Mouse (Mus musculus) C2C12 (cell line): ENCODE results near the gene Tbc1d10c. TPM values are rescaled to one million over a fixed set of nuclear protein-coding genes. Genes with fewer than 3 reads are reported as not detected.

Experiments used
- H3K27me3 ChIP-seq: one replicate; pipeline ENCODE4 v1.6.1; 2011; ENCODE audit not compliant: control insufficient read depth, insufficient read depth, insufficient read length
- H3K36me3 ChIP-seq: one replicate; pipeline ENCODE4 v1.6.1; 2011; ENCODE audit not compliant: control insufficient read depth, insufficient read depth
- H3K4me3 ChIP-seq: one replicate; pipeline ENCODE4 v1.5.1; 2011; ENCODE audit warnings: mild to moderate bottlenecking, control low read depth; ENCODE audit not compliant: poor library complexity, insufficient read depth, severe bottlenecking
- H3K79me2 ChIP-seq: one replicate; pipeline ENCODE4 v1.6.1; 2011; ENCODE audit not compliant: control insufficient read depth, insufficient read depth
- H3K79me3 ChIP-seq: one replicate; pipeline ENCODE4 v1.6.1; 2011; ENCODE audit warnings: low read depth, control low read depth
- H3ac ChIP-seq: one replicate; pipeline ENCODE3; 2011; ENCODE audit warnings: low read depth; ENCODE audit not compliant: control insufficient read depth, insufficient read length
- CEBPB ChIP-seq: IDR thresholded peaks from one replicate; pipeline ENCODE4 v1.6.1; 2011; ENCODE audit warnings: low read depth, mild to moderate bottlenecking, control low read depth, moderate library complexity
- CTCF ChIP-seq: IDR thresholded peaks from one replicate; pipeline ENCODE4 v1.5.1; 2011; ENCODE audit not compliant: control insufficient read depth, insufficient read depth, insufficient read length
- FOSL1 ChIP-seq: IDR thresholded peaks from one replicate; pipeline ENCODE4 v1.8.0; 2011; ENCODE audit warnings: mild to moderate bottlenecking, low read length; ENCODE audit not compliant: poor library complexity, insufficient read depth, severe bottlenecking
- MAX ChIP-seq: IDR thresholded peaks from one replicate; pipeline ENCODE4 v1.6.1; 2011; ENCODE audit warnings: mild to moderate bottlenecking, control low read depth
- MYOD1 ChIP-seq: IDR thresholded peaks from one replicate; pipeline ENCODE4 v1.6.1; 2011; ENCODE audit warnings: low read depth; ENCODE audit not compliant: control insufficient read depth, insufficient read length
- MYOG ChIP-seq: IDR thresholded peaks from one replicate; pipeline ENCODE4 v1.6.1; 2011; ENCODE audit not compliant: control insufficient read depth, insufficient read length; ENCODE audit errors: extremely low read depth
- USF1 ChIP-seq: IDR thresholded peaks from one replicate; pipeline ENCODE4 v1.6.1; 2011; ENCODE audit warnings: low read depth, mild to moderate bottlenecking, control low read depth, moderate library complexity
- polyA plus RNA-seq: library from polyadenylated mRNA; unstranded; fragments of >200 nt; fragmentation: generic; extraction: Trizol; gene quantifications from one replicate; pipeline ENCODE4 v1.2.1, GENCODE M21; 2012; ENCODE audit warnings: missing spikeins

Gene Tbc1d10c
- polyA plus RNA-seq, 1 experiment = 0.26 TPM

- Histone ChIP-seq H3K27me3 (no peaks in the 10 kb centered on the region), H3K79me3 (no peaks in the 10 kb centered on the region), H3K4me3 (no peak overlapping the region), H3K36me3 (no peaks in the 10 kb centered on the region), H3K79me2 (no peaks in the 10 kb centered on the region), H3ac (no peak overlapping the region)
- TF ChIP-seq USF1 (no peak), CTCF (no peak), MYOG (no peak), FOSL1 (no peak), CEBPB (no peak), MAX (no peak), MYOD1 (no peak)
These were observed 18.2 kb downstream of the Tbc1d10c start for GRCm38 (mm10) chr19:4172925-4173324.

DNA sequence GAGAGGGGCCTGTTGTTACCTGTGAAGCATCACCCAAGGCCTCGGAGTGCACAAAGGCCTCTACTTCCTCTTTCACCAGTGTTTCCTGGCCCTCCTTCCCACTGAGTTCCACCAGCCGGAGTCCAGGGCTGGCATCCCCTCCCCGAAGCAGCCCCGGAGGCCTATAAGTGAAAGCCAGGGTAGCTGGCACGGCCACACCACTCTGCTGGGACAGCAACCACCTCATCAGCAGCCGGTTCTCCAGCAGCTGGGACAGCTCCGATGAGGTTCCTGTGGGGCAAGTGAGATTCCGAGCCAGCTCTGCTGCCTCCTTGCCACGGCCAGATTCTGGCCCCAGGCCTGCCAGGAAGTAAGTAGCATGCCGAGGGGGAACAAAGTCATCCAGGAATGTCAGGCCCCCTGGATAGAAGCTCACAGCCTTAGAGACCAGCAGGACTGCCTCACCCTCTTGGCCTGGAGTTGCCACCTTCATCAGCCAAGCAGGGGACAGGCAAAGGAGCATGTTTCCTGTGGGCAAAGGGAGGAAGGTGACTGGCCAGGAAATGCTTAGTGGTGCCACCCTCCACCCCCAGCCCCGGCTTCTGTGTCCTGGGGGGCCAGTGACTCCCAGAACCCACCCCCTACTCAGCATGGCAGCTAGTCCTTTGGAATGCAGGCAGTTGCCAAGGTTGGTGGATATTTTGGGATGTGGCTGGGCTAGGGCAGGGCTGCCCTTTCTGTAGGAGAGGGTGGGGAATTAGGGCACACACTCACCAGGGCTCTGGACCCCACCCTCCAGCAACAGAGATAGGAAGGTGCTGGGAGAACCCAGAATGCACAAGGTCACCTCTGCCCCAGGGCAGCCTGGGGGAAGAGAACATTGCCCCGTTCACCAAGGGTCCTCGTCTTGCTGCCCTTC, 19.4 kb downstream of the Tbc1d10c start:
- Histone ChIP-seq H3K4me3 (no peak overlapping the region), H3K79me2 (no peaks in the 10 kb centered on the region), H3K36me3 (no peaks in the 10 kb centered on the region), H3K27me3 (no peaks in the 10 kb centered on the region), H3ac (no peak overlapping the region), H3K79me3 (no peaks in the 10 kb centered on the region)
- TF ChIP-seq FOSL1 (no peak), USF1 (no peak), MAX (no peak), CTCF (no peak), MYOD1 (no peak), MYOG (no peak), CEBPB (no peak)

GRCm38 (mm10) chr19:4170723-4171392, 20.2 kb downstream of the Tbc1d10c start:
- Histone ChIP-seq H3K79me3 (no peaks in the 10 kb centered on the region), H3K27me3 (no peaks in the 10 kb centered on the region), H3K4me3 (no peak overlapping the region), H3ac (no peak overlapping the region), H3K79me2 (no peaks in the 10 kb centered on the region), H3K36me3 (no peaks in the 10 kb centered on the region)
- no peak for TF ChIP-seq USF1
- TF ChIP-seq MYOD1 = no peak

DNA sequence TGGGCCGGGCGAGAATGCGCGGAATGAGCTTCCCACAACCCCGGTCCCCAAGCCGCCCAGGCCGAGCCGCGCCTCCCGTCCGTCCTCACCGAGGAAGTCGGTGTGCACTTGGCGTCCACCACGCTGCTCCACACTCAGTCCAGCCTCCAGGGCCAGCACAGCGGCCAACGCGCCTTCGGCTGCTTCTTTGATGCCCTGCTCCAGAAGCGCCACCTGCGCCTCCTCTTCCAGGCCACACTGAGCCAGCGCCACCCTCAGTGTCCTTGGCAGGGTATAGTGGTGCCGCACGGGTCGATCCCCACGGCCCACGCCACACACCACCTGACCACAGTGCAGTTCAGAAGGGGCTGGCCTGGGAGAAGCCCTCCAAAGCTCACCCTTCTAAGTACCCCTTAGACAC, 21.3 kb downstream of the Tbc1d10c start:
- H3K79me3 ChIP-seq = no peaks in the 10 kb centered on the region
- no peaks in the 10 kb centered on the region for H3K27me3 ChIP-seq
- no peaks in the 10 kb centered on the region for H3K79me2 ChIP-seq
- H3K4me3 ChIP-seq = peak overlapping the region; percentile 30
- TF ChIP-seq USF1 (no peak), MYOD1 (no peak), MYOG (no peak), MAX (no peak), CEBPB (no peak), FOSL1 (no peak), CTCF (no peak)
- H3ac ChIP-seq = peak overlapping the region; percentile 68
- no peaks in the 10 kb centered on the region for H3K36me3 ChIP-seq

- Histone ChIP-seq H3ac (peak overlapping the region; percentile 68), H3K4me3 (peak overlapping the region; percentile 30), H3K79me3 (no peaks in the 10 kb centered on the region), H3K36me3 (no peaks in the 10 kb centered on the region), H3K79me2 (no peaks in the 10 kb centered on the region), H3K27me3 (no peaks in the 10 kb centered on the region)
- TF ChIP-seq CTCF = peak; percentile 99
- TF ChIP-seq MAX = peak; percentile 85
- TF ChIP-seq FOSL1 = no peak
These were observed 21.7 kb downstream of the Tbc1d10c start for GRCm38 (mm10) chr19:4169378-4169784.
